Mouse (Mus musculus) kidney, adult 2 months (tissue): ENCODE measurements at regions not wholly inside any gene's neighbourhood (a gene's known extent, or its start where the extent isn't known, plus 50 kb on each side); places are given as distances from the start of the nearest gene placed in this dataset.

Source experiments
- CTCF ChIP-seq: fragments of 200-500 bp; conservative IDR thresholded peaks from 2 replicates; pipeline ENCODE4 v1.5.1; 2011; ENCODE audit warnings: low read depth, mild to moderate bottlenecking, control low read depth, low read length, moderate library complexity, mixed read lengths; ENCODE audit not compliant: insufficient read depth, insufficient read length
- POLR2A ChIP-seq: fragments of 200-500 bp; IDR thresholded peaks from one replicate; pipeline ENCODE4 v1.6.1; 2011; ENCODE audit warnings: low read depth, low read length, control low read depth

GRCm38 (mm10) chr14:105448919-105449458, 190.6 kb downstream of the Ndfip2 start:
- TF ChIP-seq CTCF (no peak), POLR2A (no peak)
